13 mouse cellular contexts compared by ENCODE assay signal in genomic region chr4:46176313-46176712, GRCm38 (mm10). TPM values are rescaled to one million over a fixed set of nuclear protein-coding genes. Genes with fewer than 3 reads are reported as not detected.
DNase-seq lines count a peak whose midpoint lies in the region; ATAC-seq and TF ChIP-seq lines count a peak whose summit lies in the region.
"Had no signal": no experiment of that assay in that cellular context is flagged by ENCODE, and none has a peak within 500 bp of the region (broad histone marks: within the 10 kb centered on the region; RNA-seq: fewer than 3 reads in every experiment).

No protein-coding gene starts in this region.

- H3K36me3 ChIP-seq in liver, embryonic 14.5 days (replicated peaks; ENCODE audit: control insufficient read depth, insufficient read depth, low read depth) = peaks cover 17% of the 10 kb centered on the region
- H3K36me3 ChIP-seq in ES-E14 (ENCODE audit: control insufficient read depth, insufficient read depth, low read length, poor library complexity, severe bottlenecking) = peaks cover 32% of the 10 kb centered on the region

- in situ Hi-C loops in ES-E14 (cut with MboI; ENCODE audit: low sequenced_read_pairs in 2 of 2, unreplicated experiment in 2 of 2) = no loop called here

- no peak for DNase-seq in frontal cortex, postnatal 10 days (ENCODE audit: low spot score in 2 of 2)
- DNase-seq in liver, embryonic 14.5 days (ENCODE audit: low read depth in 3 of 3, low spot score in 3 of 3) = no peak
- DNase-seq in liver = no peak
- DNase-seq in ES-E14 (ENCODE audit: low read depth, low spot score) = peak; percentile 13
- peak; percentile 39 for DNase-seq in thymus, postnatal 0 days (ENCODE audit: low spot score)
- DNase-seq in cerebellum, postnatal 10 days = no peak
- DNase-seq in heart, postnatal 36 days = no peak
- DNase-seq: cerebellum, postnatal 36 days; heart, postnatal 4 days had no signal

- WGBS in liver, embryonic 14.5 days (ENCODE audit: insufficient replicate concordance) = 77% methylated on average over 4 of the region's 4 CpGs

- H3K4me3 ChIP-seq in liver, embryonic 14.5 days (ENCODE audit: insufficient read depth in 1 of 2, low read depth in 2 of 2, low read length in 2 of 2) = no peak overlapping the region
- H3K4me3 ChIP-seq in ES-E14 (ENCODE audit: insufficient read depth in 1 of 2, low read depth in 1 of 2, low read length in 2 of 2, poor library complexity in 1 of 2, severe bottlenecking in 1 of 2) = no peak overlapping the region
- H3K4me3 ChIP-seq: limb, embryonic 13.5 days had no signal

- no peaks in the 10 kb centered on the region for H3K27me3 ChIP-seq in liver, embryonic 14.5 days (ENCODE audit: control insufficient read depth, insufficient read depth, low read length)
- H3K27me3 ChIP-seq: limb, embryonic 13.5 days had no signal

- 0 out of 2 replicates have a peak, but pooled peaks have one; percentile 25 for ATAC-seq in frontal cortex, adult (ENCODE audit: low TSS enrichment)
- no peak for ATAC-seq in liver, embryonic 14.5 days (ENCODE audit: insufficient read depth)
- ATAC-seq: intestine, embryonic 16.5 days had no signal

- H3K4me1 ChIP-seq in liver, embryonic 14.5 days (replicated peaks; ENCODE audit: control insufficient read depth in 2 of 2, insufficient read depth in 2 of 2, low read length in 1 of 2) = no peaks in the 10 kb centered on the region
- peaks cover 0 to 4% of the 10 kb centered on the region in 2 experiments; a peak in 1 of 4 replicates for H3K4me1 ChIP-seq in ES-E14 (ENCODE audit: control insufficient read depth in 2 of 2, insufficient read depth in 2 of 2, low read length in 2 of 2, poor library complexity in 1 of 2)

- no peaks in the 10 kb centered on the region for H3K9me3 ChIP-seq in liver, embryonic 14.5 days (ENCODE audit: control insufficient read depth, low read length)
- no peaks in the 10 kb centered on the region for H3K9me3 ChIP-seq in ES-E14 (ENCODE audit: control insufficient read depth, insufficient read depth, low read depth, low read length)
- H3K9me3 ChIP-seq: limb, embryonic 13.5 days had no signal

- no peak overlapping the region for H3K27ac ChIP-seq in liver, embryonic 14.5 days
- H3K27ac ChIP-seq in ES-E14 (ENCODE audit: insufficient read depth, low read depth, low read length, poor library complexity, severe bottlenecking) = no peak overlapping the region
- H3K27ac ChIP-seq: limb, embryonic 13.5 days; macrophage had no signal

- no peak overlapping the region for H3K4me2 ChIP-seq in liver, embryonic 14.5 days (ENCODE audit: low read depth)
- H3K4me2 ChIP-seq: limb, embryonic 13.5 days had no signal

- no peak overlapping the region for H3K9ac ChIP-seq in liver, embryonic 14.5 days (replicated peaks)
- H3K9ac ChIP-seq in ES-E14 (ENCODE audit: insufficient read depth, low read depth, low read length, poor library complexity, severe bottlenecking) = no peak overlapping the region
- H3K9ac ChIP-seq: limb, embryonic 13.5 days had no signal

- TF ChIP-seq CTCF in liver, embryonic 14.5 days (IDR thresholded peaks at IDR 0.05; ENCODE audit: low read depth) = peak; percentile 34; the same call in 1 of the 2 replicates

- intact Hi-C loops in heart, postnatal 36 days (cut with DNase I) = no loop called here

- TF ChIP-seq EP300 in liver, embryonic 14.5 days (IDR thresholded peaks at IDR 0.05; ENCODE audit: low read depth) = no peak

TF ChIP-seq in ES-E14, 5 proteins besides CTCF, POLR2A, EP300 and RAD21:
- TF ChIP-seq ZNF384 (IDR thresholded peaks at IDR 0.05; ENCODE audit: low read depth, low read length) (no peak), HCFC1 (IDR thresholded peaks at IDR 0.05; ENCODE audit: borderline replicate concordance, insufficient read depth, low read length) (no peak), ZC3H11A (IDR thresholded peaks at IDR 0.05; ENCODE audit: borderline replicate concordance, low read depth, low read length) (no peak), MAFK (IDR thresholded peaks at IDR 0.05; ENCODE audit: insufficient read depth, low read depth, low read length) (no peak), CHD2 (IDR thresholded peaks at IDR 0.05; ENCODE audit: low read depth, low read length) (no peak)

RNA-seq across cellular contexts. Expression of gene Xpa, which starts 19.8 kb away (rescaled TPM):
- 3.1 and 8.2 TPM in 2 replicates for polyA plus RNA-seq in liver, embryonic 14.5 days (2012; rRNA removed)
- 8.7 and 8.8 TPM in 2 replicates for polyA plus RNA-seq in liver, embryonic 14.5 days (2014; fragmentation: Nextera tagmentation; extraction: Ambion mirVana)
- total RNA-seq in ES-E14 (2012; rRNA removed) = 10.5 and 11.7 TPM in 2 replicates
- polyA plus RNA-seq in thymus, postnatal 0 days (2015; fragmentation: Nextera tagmentation; extraction: Ambion mirVana) = 33.5 and 37.4 TPM in 2 replicates
- 1 to 10 TPM; 8.6 to 10.0 TPM for total RNA-seq in heart, postnatal 36 days (2021)

RNA-seq across cellular contexts. Expression of gene Tstd2, which starts 37.8 kb away (rescaled TPM):
- polyA plus RNA-seq in liver, embryonic 14.5 days (2012; rRNA removed) = 4.3 and 6.0 TPM in 2 replicates
- polyA plus RNA-seq in liver, embryonic 14.5 days (2014; fragmentation: Nextera tagmentation; extraction: Ambion mirVana) = 3.8 and 5.0 TPM in 2 replicates
- total RNA-seq in ES-E14 (2012; rRNA removed) = 21.2 and 28.9 TPM in 2 replicates
- polyA plus RNA-seq in thymus, postnatal 0 days (2015; fragmentation: Nextera tagmentation; extraction: Ambion mirVana) = 23.1 and 30.3 TPM in 2 replicates
- total RNA-seq in heart, postnatal 36 days (2021) = 10 to 100 TPM; 12.8 to 14.0 TPM

RNA-seq across cellular contexts. Expression of gene Ncbp1, which starts 37.9 kb away (rescaled TPM):
- polyA plus RNA-seq in liver, embryonic 14.5 days (2012; rRNA removed) = 20.1 and 36.1 TPM in 2 replicates
- polyA plus RNA-seq in liver, embryonic 14.5 days (2014; fragmentation: Nextera tagmentation; extraction: Ambion mirVana) = 40.9 and 47.0 TPM in 2 replicates
- 80.1 and 83.0 TPM in 2 replicates for total RNA-seq in ES-E14 (2012; rRNA removed)
- polyA plus RNA-seq in thymus, postnatal 0 days (2015; fragmentation: Nextera tagmentation; extraction: Ambion mirVana) = 88.5 and 94.7 TPM in 2 replicates
- 10 to 100 TPM; 19.3 to 19.7 TPM for total RNA-seq in heart, postnatal 36 days (2021)

Comparison
In these comparisons a context has a peak if more than half of its experiments do, and no peak if none do; other contexts are left out.
1. DNase-seq: peak in ES-E14 (single experiment) and thymus, postnatal 0 days (single experiment); none in frontal cortex, postnatal 10 days (0 of 2), liver, embryonic 14.5 days (0 of 3), liver (single experiment), cerebellum, postnatal 10 days (0 of 2) and heart, postnatal 36 days (0 of 2).